Mouse (Mus musculus) c-Kit-positive CD71-negative TER-119-negative erythroid progenitor cells, embryonic 14.5 days (primary cell): ENCODE measurements around the gene Bcas2.
"Not testable (repeated sequence)": the region's sequence is repeated elsewhere in the genome, so short reads cannot be mapped to it uniquely, and the experiment has no call there.

Experiments
- DNase-seq: peaks from one replicate; pipeline ENCODE4 v3.0.0-alpha.2; 2013; ENCODE audit warnings: low read depth

Gene Bcas2

GRCm38 (mm10) chr3:103169771-103170170, 1.7 kb upstream of the Bcas2 start:
- DNase-seq: peak; percentile 95

GRCm38 (mm10) chr3:103172615-103173014, 1.2 kb downstream of the Bcas2 start:
- no peak for DNase-seq

- no peak for DNase-seq
Observed at GRCm38 (mm10) chr3:103176740-103177139, 5.3 kb downstream of the Bcas2 start.

- DNase-seq: no peak
Observed at GRCm38 (mm10) chr3:103179527-103179926, 8.1 kb downstream of the Bcas2 start.

GRCm38 (mm10) chr3:103181171-103181570, 9.7 kb downstream of the Bcas2 start:
- no peak for DNase-seq

GRCm38 (mm10) chr3:103182821-103183220, 11.4 kb downstream of the Bcas2 start:
- DNase-seq: no peak

DNA sequence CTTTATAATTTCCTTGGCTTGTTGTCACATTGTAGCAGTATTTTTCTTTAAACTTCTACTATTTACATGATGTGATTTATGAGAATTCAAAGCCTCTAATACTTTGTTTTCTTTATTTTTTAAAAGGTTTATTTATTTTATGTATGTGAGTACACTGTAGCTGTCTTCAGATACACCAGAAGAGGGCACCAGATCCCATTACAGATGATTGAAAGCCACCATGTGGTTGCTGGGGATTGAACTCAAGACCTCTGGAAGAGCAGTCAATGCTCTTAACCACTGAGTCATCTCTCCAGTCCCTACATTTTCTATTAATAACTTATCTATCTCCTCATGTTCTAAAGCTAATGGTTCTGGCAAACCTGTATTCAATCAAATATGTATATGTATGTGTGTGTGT, 13.0 kb downstream of the Bcas2 start:
- not testable (repeated sequence) for DNase-seq

GRCm38 (mm10) chr3:103188451-103188850, 17.0 kb downstream of the Bcas2 start:
- DNase-seq: no peak

DNA sequence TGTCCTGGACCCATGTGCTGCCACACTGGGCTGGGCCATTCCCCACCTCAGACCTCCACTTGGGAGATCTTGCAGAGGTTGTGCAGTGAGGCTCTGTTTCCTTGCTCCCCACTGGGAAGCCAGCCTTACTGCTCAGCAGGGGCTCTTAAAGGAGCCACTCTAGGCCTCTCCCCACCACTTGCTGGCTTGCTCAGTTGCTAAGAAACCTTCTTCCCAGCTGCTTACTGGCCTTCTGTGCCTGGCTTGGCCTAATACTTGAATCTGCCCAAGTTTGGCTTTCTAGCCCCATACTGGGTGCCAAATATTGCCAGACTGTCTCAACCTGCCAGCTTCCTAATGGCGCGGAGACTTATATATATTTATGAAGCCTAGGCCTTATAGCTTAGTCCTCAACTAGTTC, 17.4 kb downstream of the Bcas2 start:
- DNase-seq: no peak

GRCm38 (mm10) chr3:103192161-103192560, 20.7 kb downstream of the Bcas2 start:
- DNase-seq: no peak

DNA sequence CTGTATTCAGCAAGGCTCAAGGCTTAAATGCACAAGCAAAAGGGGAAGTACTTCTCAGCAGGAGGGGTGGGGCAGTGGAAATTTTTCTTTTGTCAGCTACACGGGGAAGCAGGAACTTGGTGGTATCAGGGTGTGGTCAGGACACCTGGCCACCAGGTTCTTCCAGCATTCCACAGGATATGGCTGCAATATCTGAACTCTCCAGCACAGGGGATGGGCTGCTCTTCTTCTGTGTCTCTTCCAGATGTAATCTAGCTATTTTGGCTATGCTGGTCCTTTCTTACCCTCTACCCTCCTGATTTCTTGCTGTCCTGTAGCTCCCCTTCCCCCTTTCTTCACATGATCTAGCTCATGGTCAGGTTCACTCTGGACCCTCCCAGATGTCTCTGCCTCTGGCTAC, 21.7 kb downstream of the Bcas2 start:
- DNase-seq: no peak

GRCm38 (mm10) chr3:103196320-103196823, 24.9 kb downstream of the Bcas2 start:
- peak; percentile 9 for DNase-seq

DNA sequence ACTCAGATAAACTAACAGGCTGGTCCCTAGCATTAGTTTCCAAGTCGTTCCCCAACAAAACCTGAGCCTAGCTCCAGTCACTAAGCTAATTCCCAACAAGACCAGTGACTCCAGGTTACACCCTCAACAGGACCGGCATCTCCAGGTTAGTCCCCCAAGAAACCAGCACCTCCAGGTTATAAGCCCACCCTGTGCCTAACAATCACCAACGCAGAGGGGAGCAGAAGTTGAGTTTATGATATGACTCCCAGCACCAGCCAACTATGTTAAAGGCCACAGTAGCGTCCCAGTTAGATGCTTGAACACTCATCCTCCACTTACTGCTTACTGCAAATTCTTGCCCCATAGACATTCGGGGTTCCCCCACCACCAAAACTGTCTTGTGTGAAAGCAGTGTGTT, 27.9 kb downstream of the Bcas2 start:
- no peak for DNase-seq

DNA sequence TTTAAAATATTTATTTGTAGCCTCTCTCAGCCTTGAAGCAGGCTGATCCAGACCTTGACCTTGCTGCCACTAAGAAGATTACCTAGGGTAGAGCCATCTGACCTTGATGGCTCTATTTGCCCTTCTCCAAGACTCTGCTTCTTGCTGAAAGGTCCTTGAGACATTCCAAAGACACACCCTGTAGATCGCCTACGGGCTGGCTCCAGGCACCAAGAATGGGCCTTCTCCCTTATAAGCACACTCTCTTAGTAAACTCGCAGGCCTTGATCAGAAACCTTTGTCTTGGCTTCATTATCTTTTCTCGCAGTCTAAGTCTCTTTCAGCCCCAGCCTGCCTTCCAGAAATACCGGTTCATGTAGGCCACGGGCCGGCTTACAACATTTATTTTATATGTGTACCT, 29.6 kb downstream of the Bcas2 start:
- DNase-seq: not testable (repeated sequence)

GRCm38 (mm10) chr3:103203554-103203953, 32.1 kb downstream of the Bcas2 start:
- no peak for DNase-seq

DNA sequence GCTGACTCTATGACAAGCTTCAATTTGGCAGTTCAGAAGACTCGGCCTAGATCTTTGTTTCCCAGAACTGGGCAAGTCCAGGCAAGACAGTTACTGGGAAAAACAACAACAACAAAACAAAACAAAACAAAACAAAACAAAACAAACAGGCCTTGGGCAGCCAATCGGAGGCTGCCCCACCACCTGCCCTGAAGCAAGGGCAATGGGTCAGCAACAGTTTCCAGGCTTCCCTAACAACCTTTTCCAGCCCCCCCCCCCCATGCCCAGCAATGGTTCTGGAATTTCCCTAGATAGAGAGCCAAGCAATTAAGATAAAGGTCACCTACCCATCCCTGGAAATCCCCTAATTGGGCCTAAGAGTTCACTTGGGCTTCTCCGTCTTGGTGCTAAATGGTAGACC, 33.0 kb downstream of the Bcas2 start:
- no peak for DNase-seq

DNA sequence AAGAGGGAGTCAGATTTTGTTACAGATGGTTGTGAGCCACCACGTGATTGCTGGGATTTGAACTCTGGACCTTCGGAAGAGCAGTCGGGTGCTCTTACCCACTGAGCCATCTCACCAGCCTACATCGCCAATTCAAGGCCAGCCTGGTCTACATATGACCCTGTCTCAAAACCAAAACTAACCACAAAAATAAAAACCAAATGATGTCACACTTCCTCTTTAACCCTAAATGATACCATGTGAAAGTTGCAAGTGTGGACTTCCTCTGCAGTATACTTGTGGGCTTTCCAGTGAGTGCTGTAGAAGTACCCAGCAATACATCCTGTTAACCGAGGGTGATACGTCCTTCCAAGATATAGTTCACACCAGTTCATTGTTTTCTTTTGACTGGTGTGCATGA, 34.9 kb downstream of the Bcas2 start:
- DNase-seq: peak; percentile 30

DNA sequence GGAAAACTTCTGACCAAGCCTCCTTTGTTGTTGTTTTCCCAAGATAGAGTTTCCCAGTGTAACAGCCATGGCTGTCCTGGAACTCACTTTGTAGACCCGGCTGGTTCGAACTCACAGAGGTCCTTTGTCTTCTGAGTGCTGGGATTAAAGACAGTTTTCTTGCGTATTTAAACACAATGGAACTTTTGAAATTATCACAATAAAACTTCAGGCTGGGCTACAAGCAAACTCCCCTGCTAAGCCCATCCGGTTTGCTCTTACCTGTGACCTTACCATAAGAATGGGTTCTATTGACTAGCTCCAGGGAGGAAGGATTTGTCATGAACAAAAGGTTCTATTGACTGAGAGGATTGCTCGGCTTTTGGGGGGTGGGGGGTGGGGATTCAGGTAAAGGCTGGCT, 36.3 kb downstream of the Bcas2 start:
- DNase-seq: no peak

DNA sequence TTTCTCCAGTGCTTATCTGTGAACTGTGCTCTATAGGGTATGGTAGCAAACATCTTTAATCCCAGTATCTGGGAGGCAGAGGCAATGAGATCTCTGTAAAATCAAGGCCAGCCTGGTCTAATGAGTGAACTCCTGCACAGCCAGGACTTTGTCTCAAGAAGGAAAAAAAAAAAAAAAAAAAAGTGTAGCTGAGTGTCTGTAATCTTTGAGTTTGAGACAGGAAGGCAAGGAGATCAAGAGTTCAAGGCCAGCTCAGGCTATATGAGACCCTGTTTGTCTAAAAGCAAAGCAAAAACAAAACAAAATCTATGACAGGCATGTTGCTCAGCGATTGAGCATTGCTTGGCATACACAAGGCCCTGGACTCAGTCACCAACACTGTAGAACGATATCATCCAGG, 36.8 kb downstream of the Bcas2 start:
- no peak for DNase-seq

DNA sequence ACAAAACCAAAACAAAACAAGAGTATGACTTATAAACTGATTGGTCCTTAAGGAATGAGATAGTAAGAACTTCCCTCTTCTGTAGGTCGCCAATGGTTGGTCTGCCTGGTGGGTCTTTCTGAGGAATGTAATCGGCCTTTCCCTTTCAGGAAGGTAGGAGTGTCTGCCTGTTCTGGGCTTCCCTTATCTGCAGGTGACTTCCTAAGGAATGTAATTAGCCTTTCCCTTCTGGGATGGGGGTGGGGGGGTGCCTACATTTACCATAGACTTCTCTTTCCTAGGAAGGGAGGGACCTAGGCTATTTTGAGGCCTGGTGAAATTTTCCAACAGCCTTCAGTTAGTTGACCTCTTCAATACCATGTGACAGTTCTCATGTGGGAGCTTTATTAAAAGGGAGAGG, 39.6 kb downstream of the Bcas2 start:
- no peak for DNase-seq

GRCm38 (mm10) chr3:103212142-103212541, 40.7 kb downstream of the Bcas2 start:
- DNase-seq: no peak

DNA sequence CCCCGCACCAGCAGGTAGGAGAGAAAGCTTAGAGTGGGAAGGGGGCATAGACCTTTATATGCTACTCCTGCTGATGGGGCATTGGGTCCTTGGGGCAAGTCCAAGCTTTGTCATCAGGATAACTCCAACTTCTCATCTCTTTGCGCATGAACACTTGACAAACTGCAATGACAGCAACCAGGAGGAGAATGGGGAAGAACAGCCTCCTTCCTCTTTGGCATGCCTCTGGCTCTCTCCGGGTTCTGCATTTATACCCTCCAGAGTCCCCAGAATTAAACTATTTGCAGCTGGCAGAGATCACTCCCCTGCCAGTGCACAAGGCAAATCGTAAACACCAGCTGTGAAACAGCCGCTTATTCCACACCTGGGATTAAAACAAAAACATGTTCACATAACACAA, 42.1 kb downstream of the Bcas2 start:
- no peak for DNase-seq

GRCm38 (mm10) chr3:103214593-103215285, 43.3 kb downstream of the Bcas2 start:
- DNase-seq: no peak

DNA sequence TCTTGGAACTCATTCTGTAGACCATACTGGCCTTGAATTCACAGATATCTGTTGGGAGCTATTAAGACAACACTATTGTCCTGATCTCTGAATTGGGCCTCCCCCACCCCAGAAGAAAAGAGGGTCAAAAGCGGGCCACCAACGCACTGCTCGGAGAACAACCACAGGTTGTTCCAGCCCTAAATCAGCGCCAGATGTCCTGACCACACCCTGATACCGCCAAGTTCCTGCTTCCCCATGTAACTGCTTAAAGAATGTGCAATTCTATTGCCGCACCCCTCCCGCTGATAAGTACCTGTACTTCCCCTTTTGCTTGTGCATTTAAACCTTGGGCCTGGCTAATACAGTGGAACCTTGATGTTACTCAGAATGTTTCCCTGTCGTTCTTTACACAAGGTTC, 43.9 kb downstream of the Bcas2 start:
- DNase-seq: not testable (repeated sequence)
